Mouse (Mus musculus) kidney, postnatal 36 days (tissue): ENCODE results near the gene Prdm11.

Experiments
- DNase-seq, 2 experiments: peaks; one replicate each; pipeline ENCODE4 v3.0.0; 2021 to 2022; ENCODE audit warnings: mixed read lengths in 2 of 2

The Prdm11 gene

GRCm38 (mm10) chr2:92920709-92921108 is 125.3 kb downstream of the Prdm11 start:
- no peak for DNase-seq

DNA sequence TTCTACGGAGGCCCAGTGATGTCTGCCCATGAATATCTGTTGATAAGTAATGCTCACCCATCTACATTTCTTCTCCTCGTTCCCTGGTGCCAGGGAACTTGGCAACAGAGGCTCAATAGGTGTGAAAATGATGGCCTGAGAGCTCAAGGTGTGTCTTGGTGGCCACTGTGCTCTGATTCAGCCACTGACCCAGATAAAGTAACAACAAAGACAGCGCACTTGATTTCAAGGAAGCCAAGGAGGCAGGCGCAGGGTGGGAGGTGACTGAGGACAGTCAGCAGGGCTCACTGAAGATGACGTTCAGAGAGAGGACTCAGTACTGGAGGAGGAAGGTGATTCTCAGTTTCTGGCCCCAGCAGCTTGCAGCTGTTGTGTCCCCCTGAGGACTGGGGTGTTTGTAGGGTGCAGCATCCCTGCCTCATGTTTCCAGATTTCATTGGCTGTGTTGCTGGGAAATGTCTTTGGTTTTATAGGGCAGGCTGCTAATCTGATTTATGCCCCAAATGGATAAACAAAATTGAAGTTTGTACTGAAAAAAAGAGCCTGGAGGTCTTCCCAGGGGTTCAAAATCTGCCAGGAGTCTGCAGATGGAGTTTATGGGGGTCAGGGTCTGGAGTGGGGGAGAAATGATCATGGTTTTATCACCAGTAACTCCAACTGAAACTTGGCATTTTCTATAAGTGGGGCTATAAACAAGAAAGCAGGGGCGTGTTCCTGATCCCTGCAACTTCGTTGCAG is 128.4 kb downstream of the Prdm11 start:
- peak; percentile 9 to 17 for DNase-seq

- DNase-seq, result no peak
Measured at GRCm38 (mm10) chr2:92915659-92916631, 130.0 kb downstream of the Prdm11 start.
